In genomic region chr9:119751507-119751906, GRCm38 (mm10) we compare ENCODE assay signal across 8 mouse cellular contexts. TPM values are rescaled to one million over a fixed set of nuclear protein-coding genes. Genes with fewer than 3 reads are reported as not detected.
DNase-seq lines count a peak whose midpoint lies in the region; ATAC-seq lines count a peak whose summit lies in the region.

No protein-coding gene starts in this region.

- H3K4me2 ChIP-seq in hindbrain, embryonic 11.5 days (replicated peaks; ENCODE audit: low read depth, low read length), result no peak overlapping the region
- no peak overlapping the region for H3K4me2 ChIP-seq in hindbrain, embryonic 12.5 days (replicated peaks)
- H3K4me2 ChIP-seq in lung, embryonic 16.5 days (ENCODE audit: low read depth, low read length), result no peak overlapping the region

- no peak overlapping the region for H3K9ac ChIP-seq in hindbrain, embryonic 11.5 days (ENCODE audit: low read depth, low read length)
- H3K9ac ChIP-seq in hindbrain, embryonic 12.5 days, result no peak overlapping the region
- no peak overlapping the region for H3K9ac ChIP-seq in lung, embryonic 16.5 days (ENCODE audit: low read length)

- ATAC-seq in hindbrain, embryonic 11.5 days (ENCODE audit: low FRiP score), result no peak
- ATAC-seq in hindbrain, embryonic 12.5 days (ENCODE audit: low FRiP score), result no peak
- ATAC-seq in lung, embryonic 16.5 days (ENCODE audit: low read depth), result peak; percentile 28; the same call in 1 of the 2 replicates

- no peaks in the 10 kb centered on the region for H3K27me3 ChIP-seq in hindbrain, embryonic 11.5 days (ENCODE audit: control insufficient read depth, insufficient read depth, low read length)
- H3K27me3 ChIP-seq in hindbrain, embryonic 12.5 days, result no peaks in the 10 kb centered on the region
- no peaks in the 10 kb centered on the region for H3K27me3 ChIP-seq in lung, embryonic 16.5 days (ENCODE audit: control insufficient read depth, insufficient read depth, low read depth, low read length)

- no peaks in the 10 kb centered on the region for H3K36me3 ChIP-seq in hindbrain, embryonic 11.5 days (ENCODE audit: control insufficient read depth, insufficient read depth, low read length)
- no peaks in the 10 kb centered on the region for H3K36me3 ChIP-seq in hindbrain, embryonic 12.5 days
- H3K36me3 ChIP-seq in lung, embryonic 16.5 days (ENCODE audit: control insufficient read depth, insufficient read depth, low read length), result no peaks in the 10 kb centered on the region

- WGBS in hindbrain, embryonic 11.5 days, result 13% methylated on average over 5 of the region's 5 CpGs
- 14% methylated on average over 5 of the region's 5 CpGs for WGBS in hindbrain, embryonic 12.5 days
- 7% methylated on average over 5 of the region's 5 CpGs for WGBS in lung, embryonic 16.5 days

- DNase-seq in hindbrain, embryonic 11.5 days (ENCODE audit: low spot score), result peak; percentile 47
- peak; percentile 16 to 41 for DNase-seq in CD8-positive naive resting alpha-beta T cell, adult 2 months (ENCODE audit: low read depth in 2 of 2, low spot score in 2 of 2)
- peak; percentile 67 for DNase-seq in brain, adult 2 months (ENCODE audit: low read depth, low spot score)
- peak; percentile 41 for DNase-seq in heart, postnatal 4 days
- peak; percentile 39 for DNase-seq in telencephalon, adult 2 months (ENCODE audit: low read depth, low spot score)
- no peak for DNase-seq in ovary, postnatal 10 days (ENCODE audit: low spot score)

- H3K27ac ChIP-seq in hindbrain, embryonic 11.5 days (ENCODE audit: low read depth, low read length), result no peak overlapping the region
- H3K27ac ChIP-seq in hindbrain, embryonic 12.5 days, result no peak overlapping the region
- H3K27ac ChIP-seq in lung, embryonic 16.5 days (ENCODE audit: low read length), result no peak overlapping the region

- H3K4me1 ChIP-seq in hindbrain, embryonic 11.5 days (replicated peaks; ENCODE audit: control insufficient read depth, insufficient read depth, low read length), result no peaks in the 10 kb centered on the region
- H3K4me1 ChIP-seq in hindbrain, embryonic 12.5 days, result no peaks in the 10 kb centered on the region
- peaks cover 4% of the 10 kb centered on the region; the same call in 1 of the 2 replicates for H3K4me1 ChIP-seq in lung, embryonic 16.5 days (replicated peaks; ENCODE audit: control insufficient read depth, insufficient read depth, low read length)

- H3K9me3 ChIP-seq in hindbrain, embryonic 11.5 days (ENCODE audit: control insufficient read depth, low read length), result no peaks in the 10 kb centered on the region
- H3K9me3 ChIP-seq in hindbrain, embryonic 12.5 days (replicated peaks), result no peaks in the 10 kb centered on the region
- no peaks in the 10 kb centered on the region for H3K9me3 ChIP-seq in lung, embryonic 16.5 days (ENCODE audit: control insufficient read depth, low read length)

- H3K4me3 ChIP-seq in hindbrain, embryonic 11.5 days (ENCODE audit: low read depth, low read length), result no peak overlapping the region
- H3K4me3 ChIP-seq in hindbrain, embryonic 12.5 days, result no peak overlapping the region
- H3K4me3 ChIP-seq in lung, embryonic 16.5 days (ENCODE audit: low read length), result no peak overlapping the region

RNA-seq across cellular contexts. Expression of gene Scn10a, which starts 32.4 kb away (rescaled TPM):
- polyA plus RNA-seq in hindbrain, embryonic 11.5 days (2014; fragmentation: Nextera tagmentation; extraction: Ambion mirVana), result 0.26 and 0.36 TPM in 2 replicates
- polyA plus RNA-seq in hindbrain, embryonic 12.5 days (2016; fragmentation: Nextera tagmentation; extraction: Ambion mirVana), result 0.80 and 1.4 TPM in 2 replicates
- 1 to 10 TPM; 1.7 to 1.8 TPM for total RNA-seq in heart, postnatal 4 days (2021)
- polyA plus RNA-seq in lung, embryonic 16.5 days (2015; fragmentation: Nextera tagmentation; extraction: Ambion mirVana), result 0.06 and 0.11 TPM in 2 replicates
